Mouse (Mus musculus): Measurements from ENCODE around the gene Pnmt.
A peak's percentile ranks its signal among the peaks of the same experiment; 100 is the strongest.
"Not testable (repeated sequence)": the region's sequence is repeated elsewhere in the genome, so short reads cannot be mapped to it uniquely, and the experiment has no call there.

- 0 out of 2 replicates have a peak, but pooled peaks have one; percentile 2 for TF ChIP-seq CTCF (IDR thresholded peaks at IDR 0.05; ENCODE audit: low read depth)
- not testable (repeated sequence) for TF ChIP-seq EP300 (IDR thresholded peaks at IDR 0.05; ENCODE audit: low read depth)
These were observed 3.8 kb upstream of the Pnmt start for GRCm38 (mm10) chr11:98382405-98382804.

All from heart, postnatal 0 days (tissue).